Mouse (Mus musculus) granulocyte monocyte progenitor cell, adult 5-6 weeks (primary cell): ENCODE measurements around the gene Glg1. TPM values are rescaled to one million over a fixed set of nuclear protein-coding genes. Genes with fewer than 3 reads are reported as not detected.
"Not testable (repeated sequence)": the region's sequence is repeated elsewhere in the genome, so short reads cannot be mapped to it uniquely, and the experiment has no call there.

ENCODE experiments used
- ATAC-seq: replicated peaks from 2 replicates; pipeline ENCODE4 v1.8.0; 2016; ENCODE audit warnings: mild to moderate bottlenecking, moderate TSS enrichment, inconsistent platforms; ENCODE audit not compliant: poor library complexity, severe bottlenecking
- total RNA-seq, 2 experiments: library from RNA; stranded (forward) in 1 of 2; stranded (reverse) in 1 of 2; fragments of 200-712, 200-1000 nt in 1 of 2; fragments of >200 nt in 1 of 2; fragmentation: Nextera tagmentation in 1 of 2; gene quantifications; 2 replicates each; pipeline ENCODE4 v1.2.3; 2014 to 2017

The Glg1 gene
- total RNA-seq, 2 experiments from 2014 or later: 27.0 to 45.4 TPM

GRCm38 (mm10) chr8:111258010-111258630, 896 bp downstream of the Glg1 start:
- no peak for ATAC-seq

- ATAC-seq: no peak
Observed at GRCm38 (mm10) chr8:111252487-111253112, 6.4 kb downstream of the Glg1 start.

GRCm38 (mm10) chr8:111250111-111250510, 8.9 kb downstream of the Glg1 start:
- ATAC-seq: no peak

GRCm38 (mm10) chr8:111248136-111248535, 10.9 kb downstream of the Glg1 start:
- ATAC-seq: no peak

- not testable (repeated sequence) for ATAC-seq
Observed at GRCm38 (mm10) chr8:111246864-111247263, 12.2 kb downstream of the Glg1 start.

- no peak for ATAC-seq
Observed at GRCm38 (mm10) chr8:111246287-111246830, 12.7 kb downstream of the Glg1 start.

GRCm38 (mm10) chr8:111237301-111237700, 21.7 kb downstream of the Glg1 start:
- ATAC-seq: no peak

- ATAC-seq: no peak
Observed at GRCm38 (mm10) chr8:111233730-111234129, 25.3 kb downstream of the Glg1 start.

GRCm38 (mm10) chr8:111224153-111224552, 34.9 kb downstream of the Glg1 start:
- no peak for ATAC-seq

- no peak for ATAC-seq
Observed at GRCm38 (mm10) chr8:111218107-111218506, 40.9 kb downstream of the Glg1 start.

GRCm38 (mm10) chr8:111213406-111213805, 45.6 kb downstream of the Glg1 start:
- no peak for ATAC-seq

GRCm38 (mm10) chr8:111211180-111211579, 47.8 kb downstream of the Glg1 start:
- no peak for ATAC-seq

GRCm38 (mm10) chr8:111209874-111210273, 49.1 kb downstream of the Glg1 start:
- no peak; the same call in 1 of the 2 replicates for ATAC-seq

GRCm38 (mm10) chr8:111206321-111206720, 52.7 kb downstream of the Glg1 start:
- no peak for ATAC-seq

GRCm38 (mm10) chr8:111205033-111205432, 54.0 kb downstream of the Glg1 start:
- ATAC-seq: no peak

- ATAC-seq: no peak
Observed at GRCm38 (mm10) chr8:111203341-111203740, 55.7 kb downstream of the Glg1 start.

GRCm38 (mm10) chr8:111197966-111198365, 61.0 kb downstream of the Glg1 start:
- ATAC-seq: no peak

- no peak for ATAC-seq
Observed at GRCm38 (mm10) chr8:111196181-111196580, 62.8 kb downstream of the Glg1 start.

GRCm38 (mm10) chr8:111188594-111189211, 70.3 kb downstream of the Glg1 start:
- ATAC-seq: no peak

GRCm38 (mm10) chr8:111187470-111187869, 71.5 kb downstream of the Glg1 start:
- no peak for ATAC-seq

GRCm38 (mm10) chr8:111185472-111185947, 73.5 kb downstream of the Glg1 start:
- no peak for ATAC-seq
